Mouse (Mus musculus) cerebellum, adult 2 months (tissue): ENCODE data around the gene 1700029P11Rik.

Experiments used
- CTCF ChIP-seq: fragments of 200-500 bp; IDR thresholded peaks from 2 replicates; pipeline ENCODE4 v1.5.1; 2011; ENCODE audit warnings: low read depth, mild to moderate bottlenecking, control low read depth, low read length, moderate library complexity, borderline replicate concordance; ENCODE audit not compliant: insufficient read depth
- POLR2A ChIP-seq: fragments of 200-500 bp; IDR thresholded peaks from 2 replicates; pipeline ENCODE4 v1.6.1; 2011; ENCODE audit warnings: low read length, control low read depth, borderline replicate concordance; ENCODE audit not compliant: insufficient read depth

GRCm38 (mm10) chr15:81967821-81968220 lies 12.5 kb upstream of the 1700029P11Rik start:
- no peak for TF ChIP-seq CTCF
- TF ChIP-seq POLR2A, result no peak
